Mouse (Mus musculus) midbrain, embryonic 14.5 days (tissue): Measurements from ENCODE around the gene Fgfr2. TPM values are rescaled to one million over a fixed set of nuclear protein-coding genes. Genes with fewer than 3 reads are reported as not detected.
A peak's percentile ranks its signal among the peaks of the same experiment; 100 is the strongest.

ENCODE experiments used
- ATAC-seq: fragments of 200-750 bp; cut with Nextera tagmentation; 2 replicates; pipeline ENCODE4 v1.8.0; 2017; ENCODE audit warnings: moderate number of reproducible peaks, moderate library complexity; ENCODE audit not compliant: low FRiP score, low TSS enrichment
- DNase-seq: peaks from one replicate; pipeline ENCODE4 v3.0.0-alpha.2; 2015
- H3K27ac ChIP-seq: fragments of 300-500 bp; sonication (generic); replicated peaks from 2 replicates; pipeline ENCODE4 v1.5.1; 2014; ENCODE audit warnings: mild to moderate bottlenecking, low read depth, low read length, moderate library complexity
- H3K27me3 ChIP-seq: fragments of 300-500 bp; sonication (generic); 2 replicates; pipeline ENCODE4 v1.6.1; 2014; ENCODE audit warnings: low read length, control low read depth, mixed read lengths; ENCODE audit not compliant: control insufficient read depth, insufficient read depth
- H3K36me3 ChIP-seq: fragments of 300-500 bp; sonication (generic); 2 replicates; pipeline ENCODE4 v1.6.1; 2014; ENCODE audit warnings: low read length, control low read depth; ENCODE audit not compliant: control insufficient read depth, insufficient read depth
- H3K4me1 ChIP-seq: fragments of 300-500 bp; sonication (generic); 2 replicates; pipeline ENCODE4 v1.6.1; 2014; ENCODE audit warnings: mild to moderate bottlenecking, antibody characterized with exemption, low read length, control low read depth; ENCODE audit not compliant: control insufficient read depth, insufficient read depth
- H3K4me2 ChIP-seq: fragments of 300-500 bp; sonication (generic); 2 replicates; pipeline ENCODE4 v1.6.1; 2014; ENCODE audit warnings: mild to moderate bottlenecking, low read length, moderate library complexity
- H3K4me3 ChIP-seq: fragments of 300-500 bp; sonication (generic); replicated peaks from 2 replicates; pipeline ENCODE4 v1.5.1; 2014; ENCODE audit warnings: low read depth, low read length
- H3K9ac ChIP-seq: fragments of 300-500 bp; sonication (generic); replicated peaks from 2 replicates; pipeline ENCODE4 v1.6.1; 2014; ENCODE audit warnings: mild to moderate bottlenecking, low read length, moderate library complexity
- H3K9me3 ChIP-seq: fragments of 300-500 bp; sonication (generic); 2 replicates; pipeline ENCODE4 v1.6.1; 2016; ENCODE audit warnings: low read length, control low read depth, mixed read lengths; ENCODE audit not compliant: control insufficient read depth
- WGBS: fragments of 180-500 bp; shearing (Covaris S2); extraction: QIAGEN DNeasy Blood & Tissue Kit; methylation state at CpG from one replicate; pipeline ENCODE4 v1.1.7; 2014; 5-methylcytosine and 5-hydroxymethylcytosine counted together
- polyA plus RNA-seq: library from polyadenylated mRNA; unstranded; fragments of >200 nt; fragmentation: Nextera tagmentation; extraction: Ambion mirVana; gene quantifications from 2 replicates; pipeline ENCODE4 v1.2.1, GENCODE M21; 2014

Gene Fgfr2
- polyA plus RNA-seq, 1 experiment from 2014 or later: 28.1 TPM

- no peaks in the 10 kb centered on the region for H3K27me3 ChIP-seq
- no peak overlapping the region for H3K27ac ChIP-seq
- H3K9ac ChIP-seq: no peak overlapping the region
- no peak overlapping the region for H3K4me3 ChIP-seq
- no peak for ATAC-seq
- no peaks in the 10 kb centered on the region for H3K9me3 ChIP-seq
- H3K4me1 ChIP-seq: no peaks in the 10 kb centered on the region
- H3K4me2 ChIP-seq: no peak overlapping the region
- no peaks in the 10 kb centered on the region for H3K36me3 ChIP-seq
- no peak for DNase-seq
Measured at GRCm38 (mm10) chr7:132468391-132468790, 654.8 kb downstream of the Fgfr2 start.

GRCm38 (mm10) chr7:132465897-132466296 is 657.3 kb downstream of the Fgfr2 start:
- H3K4me2 ChIP-seq: no peak overlapping the region
- DNase-seq (no peak), ATAC-seq (no peak)
- WGBS: 96% methylated on average over 5 of the region's 5 CpGs
- H3K9ac ChIP-seq: no peak overlapping the region
- no peaks in the 10 kb centered on the region for H3K4me1 ChIP-seq
- no peaks in the 10 kb centered on the region for H3K27me3 ChIP-seq
- H3K27ac ChIP-seq: no peak overlapping the region
- H3K4me3 ChIP-seq: no peak overlapping the region
- no peaks in the 10 kb centered on the region for H3K9me3 ChIP-seq
- no peaks in the 10 kb centered on the region for H3K36me3 ChIP-seq

- Histone ChIP-seq H3K27me3 (no peaks in the 10 kb centered on the region), H3K27ac (no peak overlapping the region), H3K4me2 (no peak overlapping the region), H3K36me3 (no peaks in the 10 kb centered on the region), H3K4me3 (no peak overlapping the region), H3K9me3 (no peaks in the 10 kb centered on the region), H3K4me1 (no peaks in the 10 kb centered on the region), H3K9ac (no peak overlapping the region)
- ATAC-seq (no peak), DNase-seq (no peak)
- WGBS: 98% methylated on average over 1 of the region's 1 CpGs
Measured at GRCm38 (mm10) chr7:132464894-132465293, 658.3 kb downstream of the Fgfr2 start.

GRCm38 (mm10) chr7:132458493-132458892 is 664.7 kb downstream of the Fgfr2 start:
- Histone ChIP-seq H3K9me3 (no peaks in the 10 kb centered on the region), H3K4me2 (no peak overlapping the region), H3K4me3 (no peak overlapping the region), H3K27me3 (no peaks in the 10 kb centered on the region), H3K36me3 (no peaks in the 10 kb centered on the region), H3K27ac (0 out of 2 replicates have a peak overlapping the region, but pooled peaks have one; percentile 17), H3K4me1 (peaks cover 12% of the 10 kb centered on the region; the same call in 1 of the 2 replicates), H3K9ac (no peak overlapping the region)
- DNase-seq: peak; percentile 69
- 15% methylated on average over 7 of the region's 7 CpGs for WGBS
- no peak for ATAC-seq

- no peak overlapping the region for H3K27ac ChIP-seq
- DNase-seq: peak; percentile 25
Measured at GRCm38 (mm10) chr7:132455071-132455720, 668.0 kb downstream of the Fgfr2 start.

GRCm38 (mm10) chr7:132449891-132450735 is 673.0 kb downstream of the Fgfr2 start:
- no peak overlapping the region for H3K4me3 ChIP-seq
- H3K36me3 ChIP-seq: no peaks in the 10 kb centered on the region
- no peak overlapping the region for H3K4me2 ChIP-seq
- no peaks in the 10 kb centered on the region for H3K27me3 ChIP-seq
- no peak for ATAC-seq
- no peak overlapping the region for H3K9ac ChIP-seq
- no peaks in the 10 kb centered on the region for H3K9me3 ChIP-seq
- WGBS: 54% methylated on average over 6 of the region's 6 CpGs
- peak overlapping the region; percentile 64; the same call in 1 of the 2 replicates for H3K27ac ChIP-seq
- peak; percentile 51 for DNase-seq
- H3K4me1 ChIP-seq: 0 out of 2 replicates have a peak, but pooled peaks cover 3% of the 10 kb centered on the region

More at GRCm38 (mm10) chr7:132455071-132455720, 668.0 kb downstream of the Fgfr2 start:
- Histone ChIP-seq H3K9ac (no peak overlapping the region), H3K4me3 (no peak overlapping the region), H3K27me3 (no peaks in the 10 kb centered on the region), H3K4me1 (peaks cover 12% of the 10 kb centered on the region; the same call in 1 of the 2 replicates), H3K9me3 (no peaks in the 10 kb centered on the region), H3K4me2 (no peak overlapping the region), H3K36me3 (no peaks in the 10 kb centered on the region)
- ATAC-seq: no peak
- WGBS: 39% methylated on average over 11 of the region's 11 CpGs

- DNase-seq: no peak
- H3K4me2 ChIP-seq: no peak overlapping the region
- H3K36me3 ChIP-seq: no peaks in the 10 kb centered on the region
- H3K27me3 ChIP-seq: no peaks in the 10 kb centered on the region
- H3K27ac ChIP-seq: no peak overlapping the region
- 0 out of 2 replicates have a peak, but pooled peaks cover 3% of the 10 kb centered on the region for H3K4me1 ChIP-seq
- H3K9me3 ChIP-seq: no peaks in the 10 kb centered on the region
- whole genome bisulfite sequencing: 93% methylated on average over 4 of the region's 4 CpGs
- no peak for ATAC-seq
- no peak overlapping the region for H3K4me3 ChIP-seq
- no peak overlapping the region for H3K9ac ChIP-seq
Measured at GRCm38 (mm10) chr7:132448511-132449154, 674.5 kb downstream of the Fgfr2 start.

- no peak overlapping the region for H3K9ac ChIP-seq
- ATAC-seq: no peak
- H3K27ac ChIP-seq: no peak overlapping the region
- H3K4me1 ChIP-seq: 0 out of 2 replicates have a peak, but pooled peaks cover 3% of the 10 kb centered on the region
- H3K36me3 ChIP-seq: no peaks in the 10 kb centered on the region
- no peak overlapping the region for H3K4me2 ChIP-seq
- no peak overlapping the region for H3K4me3 ChIP-seq
- no peak for DNase-seq
- H3K9me3 ChIP-seq: no peaks in the 10 kb centered on the region
- no peaks in the 10 kb centered on the region for H3K27me3 ChIP-seq
- WGBS: 82% methylated on average over 5 of the region's 5 CpGs
Measured at GRCm38 (mm10) chr7:132447558-132447957, 675.6 kb downstream of the Fgfr2 start.
